Mouse (Mus musculus) small intestine, adult 2 months (tissue): ENCODE data around the gene Rnf224. TPM values are rescaled to one million over a fixed set of nuclear protein-coding genes. Genes with fewer than 3 reads are reported as not detected.

Experiments used
- H3K27ac ChIP-seq: fragments of 200-500 bp; 2 replicates; pipeline ENCODE4 v1.5.1; 2012; ENCODE audit warnings: low read depth, low read length, control low read depth, inconsistent platforms; ENCODE audit not compliant: insufficient read depth
- H3K27me3 ChIP-seq: fragments of 200-500 bp; 2 replicates; pipeline ENCODE4 v1.6.1; 2012; ENCODE audit warnings: mild to moderate bottlenecking, moderate library complexity, low read length, inconsistent platforms; ENCODE audit not compliant: control insufficient read depth, insufficient read depth
- H3K36me3 ChIP-seq: fragments of 200-500 bp; 2 replicates; pipeline ENCODE4 v1.6.1; 2012; ENCODE audit warnings: mild to moderate bottlenecking, low read length, control low read depth, inconsistent platforms; ENCODE audit not compliant: control insufficient read depth, insufficient read depth
- H3K4me1 ChIP-seq: fragments of 200-500 bp; 2 replicates; pipeline ENCODE4 v1.6.1; 2012; ENCODE audit warnings: low read length, inconsistent platforms, mixed read lengths; ENCODE audit not compliant: control insufficient read depth, insufficient read depth, insufficient read length
- H3K4me3 ChIP-seq: fragments of 200-500 bp; 2 replicates; pipeline ENCODE4 v1.5.1; 2012; ENCODE audit warnings: low read depth, mild to moderate bottlenecking, control low read depth, inconsistent platforms, low read length, moderate library complexity
- CTCF ChIP-seq: fragments of 200-500 bp; IDR thresholded peaks from 2 replicates; pipeline ENCODE4 v1.5.1; 2012; ENCODE audit warnings: low read depth, mild to moderate bottlenecking, control low read depth, inconsistent platforms, low read length, moderate library complexity, mixed read lengths; ENCODE audit not compliant: insufficient replicate concordance, insufficient read length; ENCODE audit errors: extremely low read depth
- POLR2A ChIP-seq: fragments of 200-500 bp; IDR thresholded peaks from 2 replicates; pipeline ENCODE4 v1.6.1; 2012; ENCODE audit warnings: low read depth, mild to moderate bottlenecking, control low read depth, inconsistent platforms, low read length, moderate library complexity
- WGBS: fragments of 180-500 bp; shearing (Covaris S2); methylation state at CpG from one replicate; pipeline ENCODE4 v1.1.7; 2018; 5-methylcytosine and 5-hydroxymethylcytosine counted together
- polyA plus RNA-seq: library from polyadenylated mRNA; depleted of rRNA; stranded (reverse); fragments of >200 nt; gene quantifications from 2 replicates; pipeline ENCODE4 v1.2.3, GENCODE M21; 2012

The Rnf224 gene
- polyA plus RNA-seq, 1 experiment, result not detected

DNA sequence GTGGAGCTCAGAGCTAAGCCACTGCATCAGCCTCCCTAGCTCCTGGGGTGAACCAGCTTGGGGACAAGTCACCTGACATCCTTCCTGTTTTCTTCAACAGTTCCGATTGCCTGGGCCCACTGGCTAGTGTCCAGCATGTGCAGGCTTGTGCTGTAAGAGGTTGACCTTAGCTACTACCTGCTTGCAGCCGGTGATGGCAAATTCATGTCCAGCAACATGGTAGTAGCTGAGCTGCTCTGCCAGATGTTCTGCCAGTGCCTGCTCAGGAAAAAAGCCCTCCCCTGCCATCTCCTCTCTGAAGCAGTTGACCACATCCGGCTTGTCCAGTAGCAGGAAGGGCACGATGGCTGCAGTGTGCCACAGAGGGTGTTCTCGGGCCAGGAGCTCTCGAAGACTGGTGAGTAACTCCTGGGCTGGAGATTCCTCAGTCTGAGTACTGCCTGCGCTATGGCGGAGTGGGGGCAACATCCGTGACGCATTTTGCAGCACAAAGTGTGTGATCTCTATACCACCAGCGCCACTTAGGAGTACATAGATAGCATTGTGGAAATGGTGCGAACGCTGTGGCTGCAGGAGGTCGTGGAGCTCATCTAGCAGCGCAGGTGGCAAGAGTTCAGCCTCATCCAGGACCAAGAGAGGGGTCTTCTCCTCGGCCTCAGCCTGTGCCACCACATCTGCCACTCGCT lies 42.0 kb downstream of the Rnf224 start:
- H3K4me3 ChIP-seq, result peak overlapping the region; percentile 69
- peaks cover 40% of the 10 kb centered on the region for H3K4me1 ChIP-seq
- TF ChIP-seq CTCF (no peak), POLR2A (0 out of 2 replicates have a peak, but pooled peaks have one; percentile 26)
- H3K36me3 ChIP-seq, result peaks cover 8% of the 10 kb centered on the region; the same call in 1 of the 2 replicates
- no peaks in the 10 kb centered on the region for H3K27me3 ChIP-seq
- 58% methylated on average over 17 of the region's 17 CpGs for WGBS
- peak overlapping the region; percentile 97 for H3K27ac ChIP-seq

- H3K4me3 ChIP-seq, result peak overlapping the region; percentile 6; the same call in 1 of the 2 replicates
- TF ChIP-seq POLR2A (no peak), CTCF (no peak)
- peak overlapping the region; percentile 97 for H3K27ac ChIP-seq
- H3K36me3 ChIP-seq, result peaks cover 6% of the 10 kb centered on the region; the same call in 1 of the 2 replicates
- H3K4me1 ChIP-seq, result peaks cover 39% of the 10 kb centered on the region
- WGBS, result 45% methylated on average over 5 of the region's 5 CpGs
- H3K27me3 ChIP-seq, result no peaks in the 10 kb centered on the region
Measured at GRCm38 (mm10) chr2:25194006-25194405, 42.6 kb downstream of the Rnf224 start.

DNA sequence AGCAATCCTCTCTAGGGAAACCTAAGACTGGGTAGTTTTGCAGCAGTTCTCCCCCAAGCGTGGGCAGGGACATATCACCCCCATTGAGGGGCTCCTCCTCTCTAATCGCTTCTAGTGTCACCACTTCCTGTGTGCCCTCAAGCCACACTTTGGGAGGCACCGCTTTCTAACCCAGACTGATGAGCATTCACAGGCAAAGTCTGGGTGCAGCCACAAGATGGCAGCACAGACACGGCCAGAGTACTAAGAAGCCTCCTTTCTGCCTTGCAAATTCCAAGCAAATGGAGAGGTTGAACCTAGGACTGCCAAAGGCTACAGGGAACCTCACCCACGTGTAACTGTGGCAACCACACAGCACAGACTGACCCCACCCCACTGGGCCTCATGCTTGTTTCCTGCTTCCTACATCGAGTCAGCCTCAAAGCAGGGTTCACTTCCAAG lies 43.2 kb downstream of the Rnf224 start:
- 0% methylated on average over 6 of the region's 6 CpGs for WGBS
- peak overlapping the region; percentile 97 for H3K27ac ChIP-seq
- TF ChIP-seq CTCF (peak; percentile 91; the same call in 1 of the 2 replicates), POLR2A (no peak)
- H3K27me3 ChIP-seq, result no peaks in the 10 kb centered on the region
- peaks cover 34% of the 10 kb centered on the region for H3K4me1 ChIP-seq
- H3K4me3 ChIP-seq, result peak overlapping the region; percentile 6
- peaks cover 6% of the 10 kb centered on the region; the same call in 1 of the 2 replicates for H3K36me3 ChIP-seq

GRCm38 (mm10) chr2:25187841-25188240 lies 48.7 kb downstream of the Rnf224 start:
- no peaks in the 10 kb centered on the region for H3K36me3 ChIP-seq
- peaks cover 13% of the 10 kb centered on the region for H3K4me1 ChIP-seq
- no peaks in the 10 kb centered on the region for H3K27me3 ChIP-seq
- 88% methylated on average over 6 of the region's 6 CpGs for WGBS
- TF ChIP-seq POLR2A (no peak), CTCF (no peak)
- H3K4me3 ChIP-seq, result no peak overlapping the region
- no peak overlapping the region for H3K27ac ChIP-seq

DNA sequence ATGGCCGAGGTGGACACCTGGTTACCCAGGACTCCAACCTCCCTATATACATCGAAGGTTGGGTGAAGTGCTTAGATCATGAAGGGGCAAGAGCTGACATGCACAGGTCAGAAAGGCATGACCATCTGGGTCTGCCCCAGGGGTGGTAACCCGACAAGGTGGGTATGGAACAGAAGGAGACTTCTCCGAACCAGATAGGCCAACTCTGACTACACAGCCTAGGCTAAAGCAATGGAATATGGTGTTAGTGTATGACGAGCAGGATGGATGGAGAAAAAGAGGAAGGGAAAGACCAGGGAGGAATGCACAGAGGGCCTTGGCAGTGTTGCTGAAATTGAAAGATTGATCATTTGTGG lies 50.0 kb downstream of the Rnf224 start:
- H3K27ac ChIP-seq, result no peak overlapping the region
- peak overlapping the region; percentile 62; the same call in 1 of the 2 replicates for H3K4me3 ChIP-seq

DNA sequence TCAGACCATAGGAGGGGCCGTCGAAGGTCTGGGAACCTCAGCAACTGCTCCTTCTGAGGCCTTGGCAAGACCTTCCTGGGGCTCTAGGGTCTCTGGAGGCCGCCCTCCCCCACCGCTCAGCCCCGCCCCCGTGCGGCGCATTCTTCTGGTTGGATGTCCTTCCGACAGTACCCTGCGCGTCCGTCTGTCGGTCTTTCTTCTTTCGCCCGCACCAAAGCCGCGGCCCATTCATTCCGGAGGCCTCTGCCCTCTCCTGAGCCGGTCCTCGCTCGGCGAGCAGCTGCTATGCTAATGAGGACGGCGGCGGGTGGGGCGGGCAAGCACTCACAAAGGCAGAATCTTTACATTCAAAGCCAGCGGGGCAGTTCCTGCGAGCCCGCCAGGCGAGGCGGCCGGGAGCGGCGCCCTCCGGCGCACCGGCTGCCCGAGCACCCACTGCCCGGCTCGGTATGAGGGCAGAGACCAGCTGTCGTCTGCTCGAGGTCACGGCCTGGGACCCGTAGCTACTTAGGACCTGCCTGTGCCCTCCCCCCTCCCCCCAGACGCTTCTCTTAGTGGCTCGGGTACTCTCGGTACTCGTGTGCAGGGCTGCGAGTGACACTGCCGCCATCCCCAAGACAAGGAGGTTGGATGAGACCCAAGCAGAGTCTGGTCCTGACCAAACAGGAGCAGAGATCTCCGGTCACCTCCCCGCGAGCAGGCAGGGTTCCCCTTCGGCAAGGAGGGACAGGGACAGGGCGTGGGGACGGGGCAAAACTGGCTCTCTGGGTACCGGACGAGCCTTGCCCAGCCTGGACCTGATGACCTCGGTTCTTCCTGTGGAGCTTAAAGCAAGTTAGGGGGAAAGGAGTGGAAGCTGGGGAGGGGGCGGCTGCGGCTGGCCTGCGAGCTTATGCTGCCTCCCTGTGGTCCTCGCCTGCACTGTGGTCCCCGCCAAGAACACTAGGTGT lies 50.7 kb downstream of the Rnf224 start:
- Histone ChIP-seq H3K4me3 (peak overlapping the region; percentile 62), H3K4me1 (peaks cover 13% of the 10 kb centered on the region), H3K36me3 (no peaks in the 10 kb centered on the region), H3K27ac (peak overlapping the region; percentile 4; the same call in 1 of the 2 replicates), H3K27me3 (no peaks in the 10 kb centered on the region)
- TF ChIP-seq CTCF (peak; percentile 41; the same call in 1 of the 2 replicates), POLR2A (0 out of 2 replicates have a peak, but pooled peaks have one; percentile 27)
- WGBS, result 3% methylated on average over 64 of the region's 64 CpGs

More for the DNA sequence above, 50.0 kb downstream of the Rnf224 start:
- 47% methylated on average over 5 of the region's 5 CpGs for WGBS
- Histone ChIP-seq H3K27me3 (no peaks in the 10 kb centered on the region), H3K36me3 (no peaks in the 10 kb centered on the region), H3K4me1 (peaks cover 13% of the 10 kb centered on the region)
- TF ChIP-seq CTCF (no peak), POLR2A (no peak)
